Comparison of ENCODE assay signal across 8 mouse cellular contexts in the genomic region with DNA sequence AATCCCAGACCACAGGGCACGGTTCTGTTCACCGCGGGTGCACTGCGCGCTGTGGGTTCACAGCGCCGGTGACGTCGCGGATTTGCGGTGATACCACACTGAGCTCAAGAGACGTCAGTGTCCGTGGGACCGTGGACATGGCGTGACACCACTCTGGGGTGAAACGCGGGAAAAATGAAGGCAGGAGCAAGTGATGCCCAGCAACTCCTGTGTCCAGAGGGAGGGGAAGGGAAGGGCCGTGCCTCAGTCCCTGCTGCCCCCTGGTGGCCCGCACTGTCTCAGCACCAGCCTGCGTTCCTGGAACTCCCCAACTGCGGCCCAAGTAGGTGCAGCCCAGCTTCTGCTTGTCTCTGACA. TPM values are rescaled to one million over a fixed set of nuclear protein-coding genes. Genes with fewer than 3 reads are reported as not detected.
A peak's percentile ranks its signal among the peaks of the same experiment; 100 is the strongest.
DNase-seq lines count a peak whose midpoint lies in the region; ATAC-seq lines count a peak whose summit lies in the region.

No protein-coding gene starts in this region.

- no peaks in the 10 kb centered on the region for H3K27me3 ChIP-seq in intestine, embryonic 14.5 days (replicated peaks; ENCODE audit: control insufficient read depth, insufficient read depth, low read length)

- intact Hi-C loops in left cerebral cortex, postnatal 10 days (cut with DNase I): loop anchor here (1.0 to 5.0 kb wide), 2 partner anchors 94 to 109 kb away; no protein-coding TSS in a partner anchor

- H3K27ac ChIP-seq in intestine, embryonic 14.5 days (ENCODE audit: low read depth): no peak overlapping the region

- no peaks in the 10 kb centered on the region for H3K9me3 ChIP-seq in intestine, embryonic 14.5 days (ENCODE audit: control insufficient read depth, low read length)

- peak overlapping the region; percentile 73 for H3K4me2 ChIP-seq in intestine, embryonic 14.5 days (ENCODE audit: low read length)

- peaks cover 21% of the 10 kb centered on the region for H3K4me1 ChIP-seq in intestine, embryonic 14.5 days (replicated peaks; ENCODE audit: control insufficient read depth, insufficient read depth, low read length)

- no peaks in the 10 kb centered on the region for H3K36me3 ChIP-seq in intestine, embryonic 14.5 days (ENCODE audit: control insufficient read depth, insufficient read depth, low read length)

- peak overlapping the region; percentile 34 for H3K4me3 ChIP-seq in intestine, embryonic 14.5 days (ENCODE audit: low read depth, low read length)

- H3K9ac ChIP-seq in intestine, embryonic 14.5 days (ENCODE audit: low read length): peak overlapping the region; percentile 17; the same call in 1 of the 2 replicates

- 2% methylated on average over 21 of the region's 21 CpGs for WGBS in intestine, embryonic 14.5 days

- peak; percentile 81 for ATAC-seq in intestine, embryonic 14.5 days (replicated peaks; ENCODE audit: low FRiP score, low TSS enrichment, low read depth)
- peak; percentile 74 for ATAC-seq in megakaryocyte-erythroid progenitor cell, adult 5-6 weeks (replicated peaks; ENCODE audit: low FRiP score, low TSS enrichment, poor library complexity, severe bottlenecking)

- DNase-seq in adrenal gland, adult 18-20 months (ENCODE audit: low spot score in 2 of 2): peak; percentile 90 to 91
- peak; percentile 89 for DNase-seq in embryo, embryonic 10.5 days (ENCODE audit: low spot score)
- peak; percentile 79 for DNase-seq in gastrocnemius, postnatal 25 days
- DNase-seq in intestine, embryonic 14.5 days (ENCODE audit: low spot score): peak; percentile 94
- DNase-seq in left cerebral cortex, postnatal 10 days (ENCODE audit: extremely low spot score in 1 of 2, low spot score in 2 of 2): peak; percentile 87 to 91
- DNase-seq in right cerebral cortex, postnatal 14 days: peak; percentile 91
- DNase-seq in urinary bladder, postnatal 25 days (ENCODE audit: low spot score): peak; percentile 89

RNA-seq across cellular contexts. Expression of gene Il21r, which starts 21.9 kb away (rescaled TPM):
- under 1 TPM; 0.40 to 0.74 TPM for total RNA-seq in adrenal gland, adult 18-20 months (2021)
- under 1 TPM; 0.15 to 0.27 TPM for total RNA-seq in gastrocnemius, postnatal 25 days (2021)
- polyA plus RNA-seq in intestine, embryonic 14.5 days (2014; fragmentation: Nextera tagmentation; extraction: Ambion mirVana): 0.37 and 0.40 TPM in 2 replicates
- 1 to 10 TPM in 1 of 2 experiments, under 1 TPM in 1; 0.90 to 1.0 TPM for total RNA-seq in left cerebral cortex, postnatal 10 days (2021)
- 0.74 and 1.8 TPM in 2 replicates for total RNA-seq in megakaryocyte-erythroid progenitor cell, adult 5-6 weeks (2014; fragmentation: Nextera tagmentation)
- 0.04 and 2.1 TPM in 2 replicates for total RNA-seq in megakaryocyte-erythroid progenitor cell, adult 5-6 weeks (2017)

RNA-seq across cellular contexts. Expression of gene Il4ra, which starts 29.4 kb away (rescaled TPM):
- 100 to 1,000 TPM in 1 of 2 experiments, 10 to 100 TPM in 1; 39.6 to 199 TPM for total RNA-seq in adrenal gland, adult 18-20 months (2021)
- 1 to 10 TPM; 4.3 to 4.7 TPM for total RNA-seq in gastrocnemius, postnatal 25 days (2021)
- polyA plus RNA-seq in intestine, embryonic 14.5 days (2014; fragmentation: Nextera tagmentation; extraction: Ambion mirVana): 6.2 and 8.2 TPM in 2 replicates
- 1 to 10 TPM; 5.9 TPM for total RNA-seq in left cerebral cortex, postnatal 10 days (2021)
- 1.8 and 2.0 TPM in 2 replicates for total RNA-seq in megakaryocyte-erythroid progenitor cell, adult 5-6 weeks (2014; fragmentation: Nextera tagmentation)
- 2.2 and 3.2 TPM in 2 replicates for total RNA-seq in megakaryocyte-erythroid progenitor cell, adult 5-6 weeks (2017)

Comparison
In these comparisons a context has a peak if more than half of its experiments do, and no peak if none do; other contexts are left out.
1. RNA of gene Il4ra, which starts 29.4 kb away (total RNA-seq): 39.6 to 199 TPM in adrenal gland, adult 18-20 months; 5.9 TPM in left cerebral cortex, postnatal 10 days, 4.3 to 4.7 TPM in gastrocnemius, postnatal 25 days and 1.8 to 3.2 TPM in megakaryocyte-erythroid progenitor cell, adult 5-6 weeks; every median in the first group is over 4 times any median in the second.
2. Peak in every context shown above with its lines, with median percentiles within 50 percentile points of each other: DNase-seq.